Mouse (Mus musculus) CD4-positive, CD25-positive, alpha-beta regulatory T cell, adult 9 weeks (primary cell): ENCODE data around the gene Vmn1r188. TPM values are rescaled to one million over a fixed set of nuclear protein-coding genes. Genes with fewer than 3 reads are reported as not detected.

ENCODE experiments used
- polyA plus RNA-seq: library from polyadenylated mRNA; unstranded; fragments of 100-300 nt; shearing (Covaris generic); gene quantifications from one replicate; pipeline ENCODE4 v1.2.1, GENCODE M21; 2017

The Vmn1r188 gene
- polyA plus RNA-seq: not detected

DNA sequence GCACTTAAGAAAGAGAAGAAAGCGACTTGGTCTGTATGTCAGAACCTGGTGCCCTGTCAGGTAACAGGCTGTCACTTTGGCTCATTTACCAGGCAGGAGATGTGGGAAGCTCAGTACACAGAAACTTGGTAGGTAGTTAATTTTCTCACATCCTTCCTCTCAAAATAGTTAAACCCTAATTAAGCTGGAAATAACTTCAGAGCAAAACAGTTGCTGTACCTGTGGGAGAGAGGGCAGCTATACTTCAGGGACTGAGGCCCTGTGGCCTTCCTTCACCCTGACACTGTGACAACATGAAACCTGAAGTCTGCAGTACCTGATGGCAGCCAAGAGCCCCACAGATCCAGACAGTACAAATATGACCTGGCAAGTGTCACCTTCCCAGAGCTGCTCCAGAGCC is at the start of gene Vmn1r188:
Vmn1r188 (plus strand) TSS at position 301 of the 400 bp plus-strand sequence.

DNA sequence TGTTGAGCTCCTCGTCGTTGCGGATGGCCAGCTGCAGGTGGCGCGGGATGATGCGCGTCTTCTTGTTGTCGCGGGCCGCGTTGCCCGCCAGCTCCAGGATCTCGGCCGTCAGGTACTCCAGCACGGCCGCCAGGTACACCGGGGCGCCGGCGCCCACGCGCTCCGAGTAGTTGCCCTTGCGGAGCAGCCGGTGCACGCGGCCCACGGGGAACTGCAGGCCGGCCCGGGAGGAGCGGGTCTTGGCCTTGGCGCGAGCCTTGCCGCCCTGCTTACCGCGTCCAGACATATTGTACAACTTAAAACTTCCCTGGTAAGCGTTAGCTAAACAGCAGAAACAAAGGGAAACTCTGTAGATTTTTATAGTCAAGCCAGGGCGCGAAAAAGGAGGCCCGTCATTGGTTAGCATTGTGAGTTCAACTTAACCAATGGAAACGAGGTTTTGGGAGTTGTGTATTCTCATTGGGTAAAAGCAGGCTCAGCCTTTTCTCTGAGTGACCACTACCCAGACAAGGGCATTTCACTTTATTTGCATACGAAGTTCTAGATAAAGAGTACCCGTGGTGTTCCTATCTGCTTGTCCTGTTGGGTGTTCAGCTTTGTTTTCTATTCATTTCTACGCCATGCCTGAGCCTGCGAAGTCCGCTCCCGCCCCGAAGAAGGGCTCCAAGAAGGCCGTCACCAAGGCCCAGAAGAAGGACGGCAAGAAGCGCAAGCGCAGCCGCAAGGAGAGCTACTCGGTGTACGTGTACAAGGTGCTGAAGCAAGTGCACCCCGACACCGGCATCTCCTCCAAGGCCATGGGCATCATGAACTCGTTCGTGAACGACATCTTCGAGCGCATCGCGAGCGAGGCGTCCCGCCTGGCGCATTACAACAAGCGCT is 48.7 kb upstream of the Vmn1r188 start, which contains the start of the genes Hist1h2ah and Hist1h2bk:
Hist1h2ah (minus strand) TSS at position 302 of the 882 bp plus-strand sequence.
Hist1h2bk (plus strand) TSS at position 604 of the 882 bp plus-strand sequence.

DNA sequence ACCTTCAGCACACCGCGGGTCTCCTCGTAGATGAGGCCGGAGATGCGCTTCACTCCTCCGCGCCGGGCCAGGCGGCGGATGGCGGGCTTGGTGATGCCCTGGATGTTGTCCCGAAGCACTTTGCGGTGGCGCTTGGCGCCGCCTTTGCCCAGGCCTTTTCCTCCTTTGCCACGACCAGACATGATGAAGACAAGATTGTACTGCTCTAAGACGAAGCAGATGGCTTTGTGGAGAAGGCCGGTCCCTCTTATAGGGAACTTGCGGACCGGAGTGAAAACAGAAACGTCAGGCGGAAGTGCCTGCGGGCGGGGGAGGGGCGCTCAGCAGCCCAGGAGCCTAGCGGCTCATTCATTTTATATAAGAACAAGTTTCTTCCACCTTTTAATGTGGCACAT is 43.1 kb upstream of the Vmn1r188 start, which contains the start of gene Hist1h4i:
Hist1h4i (minus strand) TSS at position 221 of the 395 bp plus-strand sequence.

DNA sequence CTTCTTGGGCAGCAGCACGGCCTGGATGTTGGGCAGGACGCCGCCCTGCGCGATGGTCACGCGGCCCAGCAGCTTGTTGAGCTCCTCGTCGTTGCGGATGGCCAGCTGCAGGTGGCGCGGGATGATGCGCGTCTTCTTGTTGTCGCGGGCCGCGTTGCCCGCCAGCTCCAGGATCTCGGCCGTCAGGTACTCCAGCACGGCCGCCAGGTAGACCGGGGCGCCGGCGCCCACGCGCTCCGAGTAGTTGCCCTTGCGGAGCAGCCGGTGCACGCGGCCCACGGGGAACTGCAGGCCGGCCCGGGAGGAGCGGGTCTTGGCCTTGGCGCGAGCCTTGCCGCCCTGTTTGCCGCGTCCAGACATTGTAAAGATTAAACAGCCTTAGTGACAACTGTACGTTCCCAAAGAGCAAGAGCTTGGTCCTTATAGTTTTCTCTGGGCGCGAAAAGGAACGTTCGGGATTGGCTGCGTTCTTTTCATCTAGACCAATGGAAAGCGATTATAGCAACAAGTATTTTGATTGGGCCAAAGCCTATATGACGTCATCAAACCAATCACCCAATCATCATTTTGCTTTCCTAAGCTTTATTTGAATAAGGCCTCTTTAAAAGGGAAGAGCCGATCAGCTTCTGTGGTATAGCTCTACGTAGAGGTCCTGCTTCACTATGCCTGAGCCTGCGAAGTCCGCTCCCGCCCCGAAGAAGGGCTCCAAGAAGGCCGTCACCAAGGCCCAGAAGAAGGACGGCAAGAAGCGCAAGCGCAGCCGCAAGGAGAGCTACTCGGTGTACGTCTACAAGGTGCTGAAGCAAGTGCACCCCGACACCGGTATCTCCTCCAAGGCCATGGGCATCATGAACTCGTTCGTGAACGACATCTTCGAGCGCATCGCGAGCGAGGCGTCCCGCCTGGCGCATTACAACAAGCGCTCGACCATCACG is 41.4 kb upstream of the Vmn1r188 start, which contains the start of the genes Hist1h2ag and Hist1h2bj:
Hist1h2ag (minus strand) TSS at position 377 of the 935 bp plus-strand sequence.
Hist1h2bj (plus strand) TSS at position 647 of the 935 bp plus-strand sequence.

DNA sequence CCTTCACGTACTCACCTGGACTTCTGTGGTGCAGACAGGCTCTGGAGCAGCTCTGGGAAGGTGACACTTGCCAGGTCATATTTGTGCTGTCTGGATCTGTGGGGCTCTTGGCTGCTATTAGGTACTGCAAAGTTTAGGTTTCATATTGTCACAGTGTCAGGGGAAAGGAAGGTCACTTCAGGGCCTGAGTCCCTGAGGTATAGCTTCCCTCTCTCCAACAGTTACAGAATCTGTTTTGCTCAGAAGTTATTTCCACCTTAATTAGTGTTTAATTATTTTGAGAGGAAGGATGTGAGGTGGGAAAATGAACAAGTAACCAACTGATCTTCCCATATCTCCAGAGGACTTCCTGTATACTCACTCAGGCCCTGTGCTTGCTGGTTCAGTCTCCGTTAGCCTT is 21.5 kb downstream of the Vmn1r188 start, which contains the start of gene Vmn1r189:
Vmn1r189 (minus strand) TSS at position 101 of the 400 bp plus-strand sequence.

Other genes starting within 250 kb of the Vmn1r188 start
- gene Zfp184, start 139.3 kb upstream of the Vmn1r188 start, polyA plus RNA-seq: 0.17 TPM
- not detected for gene Pom121l2, start 103.2 kb upstream of the Vmn1r188 start, polyA plus RNA-seq
- gene Prss16, start 74.7 kb upstream of the Vmn1r188 start, polyA plus RNA-seq: 0.77 TPM
- gene Hist1h2ah, start 48.9 kb upstream of the Vmn1r188 start, polyA plus RNA-seq: 1.9 TPM
- gene Hist1h2bk, start 48.6 kb upstream of the Vmn1r188 start, polyA plus RNA-seq: not detected
- gene Hist1h4i, start 43.1 kb upstream of the Vmn1r188 start, polyA plus RNA-seq: 11.9 TPM
- 1.5 TPM for gene Hist1h2ag, start 41.5 kb upstream of the Vmn1r188 start, polyA plus RNA-seq
- 2.9 TPM for gene Hist1h2bj, start 41.2 kb upstream of the Vmn1r188 start, polyA plus RNA-seq
- not detected for gene Vmn1r189, start 21.4 kb downstream of the Vmn1r188 start, polyA plus RNA-seq
- gene Vmn1r191, start 99.5 kb downstream of the Vmn1r188 start, polyA plus RNA-seq: not detected
- gene Vmn1r192, start 106.7 kb downstream of the Vmn1r188 start, polyA plus RNA-seq: not detected
- gene Vmn1r193, start 138.7 kb downstream of the Vmn1r188 start, polyA plus RNA-seq: not detected
- gene Vmn1r194, start 159.8 kb downstream of the Vmn1r188 start, polyA plus RNA-seq: not detected
- gene Vmn1r195, start 186.1 kb downstream of the Vmn1r188 start, polyA plus RNA-seq: not detected
- gene Vmn1r196, start 205.5 kb downstream of the Vmn1r188 start, polyA plus RNA-seq: not detected
- gene Vmn1r197, start 240.1 kb downstream of the Vmn1r188 start, polyA plus RNA-seq: 0.07 TPM